Mouse (Mus musculus) neural tube, embryonic 12.5 days (tissue): ENCODE results near the gene Chst5. TPM values are rescaled to one million over a fixed set of nuclear protein-coding genes. Genes with fewer than 3 reads are reported as not detected.
A peak's percentile ranks its signal among the peaks of the same experiment; 100 is the strongest.
"Not testable (repeated sequence)": the region's sequence is repeated elsewhere in the genome, so short reads cannot be mapped to it uniquely, and the experiment has no call there.

Experiments
- ATAC-seq: fragments of 200-750 bp; cut with Nextera tagmentation; 2 replicates; pipeline ENCODE4 v1.8.0; 2017; ENCODE audit warnings: low read depth, mild to moderate bottlenecking, moderate TSS enrichment, moderate library complexity; ENCODE audit not compliant: low FRiP score
- H3K27ac ChIP-seq: fragments of 300-500 bp; sonication (generic); 2 replicates; pipeline ENCODE4 v1.5.1; 2016
- H3K27me3 ChIP-seq: fragments of 300-500 bp; sonication (generic); replicated peaks from 2 replicates; pipeline ENCODE4 v1.6.1; 2016; ENCODE audit warnings: mild to moderate bottlenecking
- H3K36me3 ChIP-seq: fragments of 300-500 bp; sonication (generic); 2 replicates; pipeline ENCODE4 v1.6.1; 2016; ENCODE audit warnings: mild to moderate bottlenecking
- H3K4me1 ChIP-seq: fragments of 300-500 bp; sonication (generic); 2 replicates; pipeline ENCODE4 v1.6.1; 2016
- H3K4me2 ChIP-seq: fragments of 300-500 bp; sonication (generic); replicated peaks from 2 replicates; pipeline ENCODE4 v1.6.1; 2016; ENCODE audit warnings: mild to moderate bottlenecking
- H3K4me3 ChIP-seq: fragments of 300-500 bp; sonication (generic); 2 replicates; pipeline ENCODE4 v1.5.1; 2016
- H3K9ac ChIP-seq: fragments of 300-500 bp; sonication (generic); 2 replicates; pipeline ENCODE4 v1.6.1; 2016; ENCODE audit warnings: mild to moderate bottlenecking
- H3K9me3 ChIP-seq: fragments of 300-500 bp; sonication (generic); 2 replicates; pipeline ENCODE4 v1.6.1; 2016; ENCODE audit warnings: mild to moderate bottlenecking
- WGBS: fragments of 180-500 bp; shearing (Covaris S2); methylation state at CpG from one replicate; pipeline ENCODE4 v1.1.7; 2016; 5-methylcytosine and 5-hydroxymethylcytosine counted together
- polyA plus RNA-seq: library from polyadenylated mRNA; unstranded; fragments of >200 nt; fragmentation: Nextera tagmentation; extraction: Ambion mirVana; gene quantifications from 2 replicates; pipeline ENCODE4 v1.2.1, GENCODE M21; 2016

Gene Chst5
- polyA plus RNA-seq, 1 experiment from 2014 or later = 4.9 TPM

DNA sequence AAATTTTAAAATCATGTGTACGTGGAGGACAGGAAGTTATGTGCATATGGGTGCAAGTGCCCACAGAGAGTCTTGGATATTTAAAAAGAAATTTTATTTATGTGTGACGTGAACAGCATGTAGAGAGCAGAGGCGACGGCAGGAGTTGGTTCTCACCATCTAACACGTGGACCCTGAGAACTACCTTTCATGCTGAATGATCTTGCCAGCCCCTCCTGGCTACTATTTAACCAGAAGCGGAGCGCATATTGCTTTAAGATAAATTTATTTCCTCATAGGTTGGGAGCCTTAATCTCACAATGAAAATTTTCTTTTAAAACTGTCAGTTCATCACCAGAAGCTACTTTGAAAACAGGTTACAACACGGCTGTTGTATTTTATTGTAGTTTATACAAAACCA, 45.6 kb downstream of the Chst5 start:
- Histone ChIP-seq H3K4me2 (no peak overlapping the region), H3K4me3 (no peak overlapping the region), H3K27me3 (no peaks in the 10 kb centered on the region), H3K36me3 (peaks cover 5% of the 10 kb centered on the region; the same call in 1 of the 2 replicates), H3K27ac (no peak overlapping the region), H3K9ac (no peak overlapping the region), H3K4me1 (no peaks in the 10 kb centered on the region), H3K9me3 (no peaks in the 10 kb centered on the region)
- no peak for ATAC-seq
- 92% methylated on average over 8 of the region's 8 CpGs for WGBS

DNA sequence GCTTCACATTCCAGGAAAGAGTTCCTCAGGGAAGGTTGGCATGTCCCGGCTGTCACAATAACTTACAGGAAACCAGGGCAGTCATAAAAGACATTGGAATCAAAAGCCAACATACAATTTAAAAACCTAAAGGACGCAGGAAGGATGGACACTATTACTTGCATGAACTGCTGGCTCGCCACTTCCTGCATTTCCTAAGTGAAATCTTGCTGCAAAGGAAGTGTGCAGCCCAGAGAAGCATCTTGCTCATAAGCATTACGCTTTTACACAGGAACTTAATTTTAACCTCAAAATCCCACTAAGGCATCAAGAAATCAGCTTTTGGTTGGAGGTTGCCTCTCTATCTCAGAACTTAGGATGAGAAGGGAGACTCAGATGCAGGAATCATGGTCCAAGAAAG, 47.0 kb downstream of the Chst5 start:
- H3K27ac ChIP-seq = no peak overlapping the region
- H3K4me1 ChIP-seq = no peaks in the 10 kb centered on the region
- H3K36me3 ChIP-seq = peaks cover 5% of the 10 kb centered on the region; the same call in 1 of the 2 replicates
- no peaks in the 10 kb centered on the region for H3K27me3 ChIP-seq
- no peak overlapping the region for H3K4me2 ChIP-seq
- no peak overlapping the region for H3K9ac ChIP-seq
- no peaks in the 10 kb centered on the region for H3K9me3 ChIP-seq
- H3K4me3 ChIP-seq = no peak overlapping the region
- ATAC-seq = no peak
- 85% methylated on average over 4 of the region's 4 CpGs for WGBS

DNA sequence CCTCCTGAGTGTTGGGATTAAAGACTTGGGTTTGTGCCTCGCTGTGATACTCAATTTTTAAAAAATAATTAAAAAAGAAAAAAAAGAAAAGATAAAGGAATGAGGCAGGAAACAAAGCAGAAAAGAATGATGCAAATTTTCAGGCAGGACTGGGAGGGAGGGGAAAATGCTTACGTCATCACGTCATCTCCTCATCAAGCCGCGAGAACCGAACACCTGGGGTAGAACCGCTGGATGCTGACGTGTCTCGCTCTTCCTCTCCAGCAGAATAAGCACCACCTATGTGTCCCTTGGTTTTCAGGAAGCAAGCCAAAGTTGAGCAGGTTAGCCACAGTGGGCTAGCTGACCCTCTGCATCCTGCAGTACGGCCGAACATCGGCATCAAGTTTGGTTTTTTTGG, 54.3 kb downstream of the Chst5 start:
- no peak for ATAC-seq
- 91% methylated on average over 12 of the region's 12 CpGs for WGBS

DNA sequence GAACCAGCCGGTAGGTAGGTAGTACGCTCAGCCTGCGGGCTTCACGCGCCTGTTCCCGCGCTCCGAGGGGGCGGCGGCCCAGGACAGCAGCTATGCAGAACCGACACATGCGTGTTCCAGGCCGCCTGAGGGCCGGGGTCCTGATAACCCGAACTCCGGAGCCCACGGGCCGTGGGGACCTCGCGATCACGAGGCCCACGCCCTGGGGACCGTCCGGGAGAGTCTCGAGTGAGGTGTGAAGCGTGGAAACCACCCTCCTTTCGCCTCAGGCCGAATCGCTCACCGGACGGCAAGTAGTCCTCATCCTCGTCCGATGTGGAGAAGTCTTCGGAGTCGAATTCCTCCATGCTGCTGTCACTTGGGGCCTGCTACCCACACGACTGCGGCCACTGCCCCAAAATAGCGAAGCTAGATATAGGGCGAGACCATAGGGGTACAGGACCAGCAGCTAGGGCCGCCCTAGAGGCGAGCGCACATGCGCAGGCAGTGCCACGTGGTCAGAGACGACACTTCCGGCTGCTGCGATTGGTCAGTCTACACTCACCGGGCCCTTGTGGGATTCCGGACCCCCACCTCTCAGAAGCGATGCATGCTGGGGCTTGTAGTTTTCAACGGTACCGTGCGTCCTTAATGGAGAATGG, 56.3 kb downstream of the Chst5 start, which contains the start of gene Cfdp1:
Cfdp1 (minus strand) TSS at position 431 of the 641 bp plus-strand sequence.
- WGBS = under 1% methylated on average over 53 of the region's 53 CpGs
- peak within 1 kb of the TSS; percentile 92 for H3K4me2 ChIP-seq
- no peaks in the 10 kb centered on the region for H3K36me3 ChIP-seq
- no peak within 1 kb of the TSS for H3K27ac ChIP-seq
- no peaks in the 10 kb centered on the region for H3K27me3 ChIP-seq
- peak; percentile 100 for ATAC-seq
- peak within 1 kb of the TSS; percentile 82 for H3K9ac ChIP-seq
- peaks cover 9% of the 10 kb centered on the region; the same call in 1 of the 2 replicates for H3K4me1 ChIP-seq
- H3K9me3 ChIP-seq = no peaks in the 10 kb centered on the region
- peak within 1 kb of the TSS; percentile 94 for H3K4me3 ChIP-seq

More for the DNA sequence above, 54.3 kb downstream of the Chst5 start:
- H3K9me3 ChIP-seq = no peaks in the 10 kb centered on the region
- no peaks in the 10 kb centered on the region for H3K27me3 ChIP-seq
- H3K9ac ChIP-seq = no peak overlapping the region
- H3K27ac ChIP-seq = no peak overlapping the region
- no peak overlapping the region for H3K4me2 ChIP-seq
- H3K4me1 ChIP-seq = peaks cover 9% of the 10 kb centered on the region; the same call in 1 of the 2 replicates
- no peaks in the 10 kb centered on the region for H3K36me3 ChIP-seq
- no peak overlapping the region for H3K4me3 ChIP-seq

DNA sequence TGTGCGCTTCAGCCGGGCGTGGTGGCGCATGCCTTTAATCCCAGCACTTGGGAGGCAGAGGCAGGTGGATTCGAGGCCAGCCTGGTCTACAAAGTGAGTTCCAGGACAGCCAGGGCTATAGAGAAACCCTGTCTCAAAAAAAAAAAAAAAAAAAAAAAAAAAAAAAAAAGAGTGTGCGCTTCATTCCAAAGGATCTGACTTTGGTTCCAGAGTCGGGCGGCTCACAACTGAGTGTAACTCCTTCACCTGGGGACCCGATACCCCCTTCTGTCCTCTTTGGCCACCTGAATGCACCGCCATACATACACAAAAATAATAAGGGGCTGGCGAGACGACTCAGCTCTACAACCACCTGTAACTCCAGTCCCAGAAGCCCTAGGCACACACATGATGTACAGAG, 57.0 kb downstream of the Chst5 start:
- H3K9me3 ChIP-seq, H3K27ac ChIP-seq, ATAC-seq, H3K27me3 ChIP-seq, H3K36me3 ChIP-seq, H3K4me1 ChIP-seq: not testable (repeated sequence)
- Histone ChIP-seq H3K4me3 (peak overlapping the region; percentile 94), H3K4me2 (peak overlapping the region; percentile 92), H3K9ac (peak overlapping the region; percentile 82)
- 66% methylated on average over 12 of the region's 12 CpGs for WGBS

DNA sequence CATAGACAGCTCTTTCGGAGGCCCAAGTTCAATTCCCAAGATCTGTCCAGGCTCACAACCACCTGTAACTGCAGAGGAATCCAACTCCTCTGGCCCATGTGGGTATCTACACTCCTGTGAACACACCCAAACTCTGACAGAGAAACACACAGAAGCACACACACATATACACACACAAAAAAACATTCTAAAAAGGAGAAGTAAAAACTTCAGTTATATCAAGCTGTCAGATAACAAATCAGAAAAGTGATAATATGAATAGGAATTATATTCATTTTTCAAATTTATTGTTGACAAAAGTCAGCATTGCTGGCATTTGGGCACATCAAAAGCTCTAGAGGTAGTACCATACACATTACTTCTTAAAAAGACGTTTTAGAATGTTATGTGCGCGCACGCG, 63.5 kb downstream of the Chst5 start:
- Histone ChIP-seq H3K36me3 (peaks cover 20% of the 10 kb centered on the region), H3K27me3 (no peaks in the 10 kb centered on the region), H3K4me2 (no peak overlapping the region), H3K4me1 (no peaks in the 10 kb centered on the region), H3K4me3 (no peak overlapping the region), H3K27ac (no peak overlapping the region), H3K9me3 (no peaks in the 10 kb centered on the region), H3K9ac (no peak overlapping the region)
- WGBS = 95% methylated on average over 6 of the region's 6 CpGs
- ATAC-seq = no peak

Other genes with a start within 250 kb of the Chst5 start
- not detected in 2 replicates for gene Ctrb1, start 219.4 kb downstream of the Chst5 start, polyA plus RNA-seq
- 55.9 and 61.5 TPM in 2 replicates for gene Bcar1, start 166.6 kb downstream of the Chst5 start, polyA plus RNA-seq
- 177 and 201 TPM in 2 replicates for gene Cfdp1, start 56.2 kb downstream of the Chst5 start, polyA plus RNA-seq
- gene Tmem170, start 33.7 kb downstream of the Chst5 start, polyA plus RNA-seq = 6.0 and 7.8 TPM in 2 replicates
- 15.3 and 16.3 TPM in 2 replicates for gene Tmem231, start 23.4 kb upstream of the Chst5 start, polyA plus RNA-seq
- 377 and 381 TPM in 2 replicates for gene Gabarapl2, start 30.3 kb upstream of the Chst5 start, polyA plus RNA-seq
- gene Adat1, start 81.9 kb upstream of the Chst5 start, polyA plus RNA-seq = 9.9 and 11.1 TPM in 2 replicates
- gene Kars, start 100.9 kb upstream of the Chst5 start, polyA plus RNA-seq = 193 and 198 TPM in 2 replicates
- 44.9 and 45.5 TPM in 2 replicates for gene Terf2ip, start 101.0 kb upstream of the Chst5 start, polyA plus RNA-seq
- gene Gm6793, start 104.6 kb upstream of the Chst5 start, polyA plus RNA-seq = 0.33 and 0.68 TPM in 2 replicates